Mouse (Mus musculus) frontal cortex, adult 2 months (tissue): ENCODE data around the gene Ccdc66. TPM values are rescaled to one million over a fixed set of nuclear protein-coding genes. Genes with fewer than 3 reads are reported as not detected.

ENCODE experiments used
- DNase-seq, 2 experiments: peaks; one replicate each; pipeline ENCODE4 v3.0.0; 2022; ENCODE audit warnings: low spot score in 1 of 2; ENCODE audit errors: extremely low spot score in 1 of 2
- polyA plus RNA-seq: library from polyadenylated mRNA; depleted of rRNA; stranded (reverse); fragments of >200 nt; gene quantifications from 2 replicates; pipeline ENCODE4 v1.2.3, GENCODE M21; 2012; rRNA removed

The Ccdc66 gene
- polyA plus RNA-seq = 11.9 and 14.1 TPM in 2 replicates

GRCm38 (mm10) chr14:27507894-27508643, at the start of gene Ccdc66:
Gene Ccdc66, minus strand, starts transcription at chr14:27508460.
- DNase-seq = peak; percentile 97 to 100

- DNase-seq = no peak
These were observed 35.7 kb upstream of the Ccdc66 start for GRCm38 (mm10) chr14:27543838-27544426.

GRCm38 (mm10) chr14:27536441-27536840, 28.2 kb upstream of the Ccdc66 start:
- DNase-seq = no peak

GRCm38 (mm10) chr14:27524541-27524940, 16.3 kb upstream of the Ccdc66 start:
- no peak for DNase-seq

GRCm38 (mm10) chr14:27508644-27509301, 513 bp upstream of the Ccdc66 start:
- no peak for DNase-seq

GRCm38 (mm10) chr14:27501096-27501495, 7.2 kb downstream of the Ccdc66 start:
- no peak for DNase-seq

GRCm38 (mm10) chr14:27493516-27493915, 14.7 kb downstream of the Ccdc66 start:
- DNase-seq = no peak

GRCm38 (mm10) chr14:27491399-27491798, 16.9 kb downstream of the Ccdc66 start:
- DNase-seq = no peak

GRCm38 (mm10) chr14:27446963-27447362, 61.3 kb downstream of the Ccdc66 start:
- no peak for DNase-seq

- peak in 1 of 2 experiments; percentile 19 for DNase-seq
These were observed 63.4 kb downstream of the Ccdc66 start for GRCm38 (mm10) chr14:27444851-27445281.

- no peak for DNase-seq
These were observed 67.3 kb downstream of the Ccdc66 start for GRCm38 (mm10) chr14:27440921-27441320.

- DNase-seq = no peak
These were observed 71.4 kb downstream of the Ccdc66 start for GRCm38 (mm10) chr14:27436826-27437225.

GRCm38 (mm10) chr14:27436116-27436515, 72.1 kb downstream of the Ccdc66 start:
- DNase-seq = no peak

GRCm38 (mm10) chr14:27432064-27432463, 76.2 kb downstream of the Ccdc66 start:
- no peak for DNase-seq

Other genes starting within 250 kb of the Ccdc66 start
- 30.7 and 32.2 TPM in 2 replicates for gene Fam208a, start 79.6 kb downstream of the Ccdc66 start, polyA plus RNA-seq
- 64.4 and 73.5 TPM in 2 replicates for gene Erc2, start 114.0 kb upstream of the Ccdc66 start, polyA plus RNA-seq